Mouse (Mus musculus): ENCODE measurements around the gene Pgm2l1. TPM values are rescaled to one million over a fixed set of nuclear protein-coding genes. Genes with fewer than 3 reads are reported as not detected.

Pgm2l1 gene
- polyA plus RNA-seq, 1 experiment, result 0.28 TPM

GRCm38 (mm10) chr7:100298861-100299510, 71.8 kb downstream of the Pgm2l1 start:
- TF ChIP-seq MAX (IDR thresholded peaks at IDR 0.05; ENCODE audit: low read depth), result no peak
- Histone ChIP-seq H3K4me2 (ENCODE audit: low read depth) (no peak overlapping the region), H3ac (ENCODE audit: control insufficient read depth, insufficient read length) (no peak overlapping the region), H3K4me3 (no peak overlapping the region), H3K79me2 (ENCODE audit: control insufficient read depth, insufficient read depth) (no peaks in the 10 kb centered on the region), H3K27me3 (ENCODE audit: control insufficient read depth, insufficient read depth, insufficient read length) (no peaks in the 10 kb centered on the region), H3K36me3 (ENCODE audit: control insufficient read depth, insufficient read depth) (no peaks in the 10 kb centered on the region)

- H3K4me2 ChIP-seq (ENCODE audit: low read depth), result no peak overlapping the region
- H3K27me3 ChIP-seq (ENCODE audit: control insufficient read depth, insufficient read depth, insufficient read length), result no peaks in the 10 kb centered on the region
- H3ac ChIP-seq (ENCODE audit: control insufficient read depth, insufficient read length), result no peak overlapping the region
- TF ChIP-seq MAX (IDR thresholded peaks at IDR 0.05; ENCODE audit: low read depth) (no peak), USF1 (IDR thresholded peaks at IDR 0.05; ENCODE audit: low read depth) (no peak), POLR2AphosphoS2 (IDR thresholded peaks at IDR 0.05; ENCODE audit: insufficient read length, low read depth) (no peak), REST (IDR thresholded peaks at IDR 0.05; ENCODE audit: insufficient read depth, insufficient read length) (no peak), TCF3 (IDR thresholded peaks at IDR 0.05; ENCODE audit: insufficient read length, low read depth) (no peak), SRF (IDR thresholded peaks at IDR 0.05; ENCODE audit: control insufficient read depth, insufficient read length, low read depth) (no peak), CEBPB (IDR thresholded peaks at IDR 0.05; ENCODE audit: insufficient read depth, poor library complexity, severe bottlenecking) (no peak), MYOG (IDR thresholded peaks at IDR 0.05; ENCODE audit: control insufficient read depth in 1 of 3, insufficient read depth in 1 of 3, insufficient read length in 2 of 3, low read depth in 2 of 3) (no peak), POLR2A (IDR thresholded peaks at IDR 0.05; ENCODE audit: insufficient read length, low read depth) (no peak), MYOD1 (IDR thresholded peaks at IDR 0.05; ENCODE audit: control insufficient read depth in 1 of 3, insufficient read length in 2 of 3, low read depth in 2 of 3) (no peak), E2F4 (IDR thresholded peaks at IDR 0.05; ENCODE audit: insufficient read depth) (no peak), TCF12 (IDR thresholded peaks at IDR 0.05; ENCODE audit: insufficient read depth, poor library complexity, severe bottlenecking) (no peak)
- no peak overlapping the region for H3K4me3 ChIP-seq
- no peaks in the 10 kb centered on the region for H3K36me3 ChIP-seq (ENCODE audit: control insufficient read depth, insufficient read depth)
- no peaks in the 10 kb centered on the region for H3K79me2 ChIP-seq (ENCODE audit: control insufficient read depth, insufficient read depth)
Observed at GRCm38 (mm10) chr7:100301390-100301789, 74.2 kb downstream of the Pgm2l1 start.

- Histone ChIP-seq H3K79me2 (ENCODE audit: control insufficient read depth, insufficient read depth) (no peaks in the 10 kb centered on the region), H3ac (ENCODE audit: control insufficient read depth, insufficient read length) (no peak overlapping the region), H3K36me3 (ENCODE audit: control insufficient read depth, insufficient read depth) (no peaks in the 10 kb centered on the region)
Observed at GRCm38 (mm10) chr7:100302316-100302715, 75.1 kb downstream of the Pgm2l1 start.

GRCm38 (mm10) chr7:100305894-100306293, 78.7 kb downstream of the Pgm2l1 start:
- no peak overlapping the region for H3K4me3 ChIP-seq
- TF ChIP-seq TCF3 (IDR thresholded peaks at IDR 0.05; ENCODE audit: insufficient read length, low read depth), result no peak
- no peak for TF ChIP-seq USF1 (IDR thresholded peaks at IDR 0.05; ENCODE audit: low read depth)
- TF ChIP-seq REST (IDR thresholded peaks at IDR 0.05; ENCODE audit: insufficient read depth, insufficient read length), result no peak
- no peak for TF ChIP-seq MAX (IDR thresholded peaks at IDR 0.05; ENCODE audit: low read depth)
- no peak for TF ChIP-seq CEBPB (IDR thresholded peaks at IDR 0.05; ENCODE audit: insufficient read depth, poor library complexity, severe bottlenecking)
- no peak for TF ChIP-seq MYOD1 (IDR thresholded peaks at IDR 0.05; ENCODE audit: control insufficient read depth in 1 of 3, insufficient read length in 2 of 3, low read depth in 2 of 3)
- no peak for TF ChIP-seq TCF12 (IDR thresholded peaks at IDR 0.05; ENCODE audit: insufficient read depth, poor library complexity, severe bottlenecking)
- TF ChIP-seq MYOG (IDR thresholded peaks at IDR 0.05; ENCODE audit: control insufficient read depth in 1 of 3, insufficient read depth in 1 of 3, insufficient read length in 2 of 3, low read depth in 2 of 3), result no peak
- no peak for TF ChIP-seq POLR2AphosphoS2 (IDR thresholded peaks at IDR 0.05; ENCODE audit: insufficient read length, low read depth)
- no peak for TF ChIP-seq SRF (IDR thresholded peaks at IDR 0.05; ENCODE audit: control insufficient read depth, insufficient read length, low read depth)

More at GRCm38 (mm10) chr7:100302316-100302715, 75.1 kb downstream of the Pgm2l1 start:
- Histone ChIP-seq H3K4me3 (no peak overlapping the region), H3K27me3 (ENCODE audit: control insufficient read depth, insufficient read depth, insufficient read length) (no peaks in the 10 kb centered on the region), H3K4me2 (ENCODE audit: low read depth) (peak overlapping the region; percentile 1)
- TF ChIP-seq SRF (IDR thresholded peaks at IDR 0.05; ENCODE audit: control insufficient read depth, insufficient read length, low read depth) (no peak), TCF12 (IDR thresholded peaks at IDR 0.05; ENCODE audit: insufficient read depth, poor library complexity, severe bottlenecking) (no peak), POLR2AphosphoS2 (IDR thresholded peaks at IDR 0.05; ENCODE audit: insufficient read length, low read depth) (no peak), USF1 (IDR thresholded peaks at IDR 0.05; ENCODE audit: low read depth) (no peak), CEBPB (IDR thresholded peaks at IDR 0.05; ENCODE audit: insufficient read depth, poor library complexity, severe bottlenecking) (no peak), E2F4 (IDR thresholded peaks at IDR 0.05; ENCODE audit: insufficient read depth) (no peak), TCF3 (IDR thresholded peaks at IDR 0.05; ENCODE audit: insufficient read length, low read depth) (no peak), MYOD1 (IDR thresholded peaks at IDR 0.05; ENCODE audit: control insufficient read depth in 1 of 3, insufficient read length in 2 of 3, low read depth in 2 of 3) (no peak), MYOG (IDR thresholded peaks at IDR 0.05; ENCODE audit: control insufficient read depth in 1 of 3, insufficient read depth in 1 of 3, insufficient read length in 2 of 3, low read depth in 2 of 3) (no peak), REST (IDR thresholded peaks at IDR 0.05; ENCODE audit: insufficient read depth, insufficient read length) (no peak), POLR2A (IDR thresholded peaks at IDR 0.05; ENCODE audit: insufficient read length, low read depth) (no peak), MAX (IDR thresholded peaks at IDR 0.05; ENCODE audit: low read depth) (no peak)

More at GRCm38 (mm10) chr7:100305894-100306293, 78.7 kb downstream of the Pgm2l1 start:
- Histone ChIP-seq H3ac (ENCODE audit: control insufficient read depth, insufficient read length) (no peak overlapping the region), H3K27me3 (ENCODE audit: control insufficient read depth, insufficient read depth, insufficient read length) (no peaks in the 10 kb centered on the region), H3K36me3 (ENCODE audit: control insufficient read depth, insufficient read depth) (no peaks in the 10 kb centered on the region), H3K4me2 (ENCODE audit: low read depth) (no peak overlapping the region), H3K79me2 (ENCODE audit: control insufficient read depth, insufficient read depth) (no peaks in the 10 kb centered on the region)

All from myocyte (in vitro differentiated cells).